Mouse (Mus musculus): ENCODE measurements around the gene Adck2. TPM values are rescaled to one million over a fixed set of nuclear protein-coding genes. Genes with fewer than 3 reads are reported as not detected.

Adck2 gene
- polyA plus RNA-seq, 1 experiment = 10.9 TPM

DNA sequence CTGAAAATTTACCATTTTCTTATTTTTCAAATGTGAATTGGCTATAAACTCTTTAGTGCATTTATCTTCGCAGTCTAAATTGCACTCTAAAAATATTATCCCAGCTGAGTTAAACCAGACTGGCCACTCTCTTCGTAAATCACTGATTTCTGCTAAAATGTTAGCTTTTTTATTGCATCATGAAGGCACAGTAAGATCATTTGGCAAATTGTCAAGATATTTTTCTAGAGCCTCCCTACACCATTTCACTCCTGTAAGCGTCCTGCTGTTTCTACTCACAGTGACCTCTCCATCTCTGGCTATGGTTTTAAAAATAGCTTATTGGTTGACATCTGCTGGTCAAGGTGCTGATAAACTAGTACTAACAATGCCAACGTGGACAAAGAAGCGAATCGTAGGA is 32.4 kb downstream of the Adck2 start:
- no peak for DNase-seq
- no peak for TF ChIP-seq CTCF (IDR thresholded peaks at IDR 0.05; ENCODE audit: insufficient read depth, low read length)
- TF ChIP-seq POLR2A (IDR thresholded peaks at IDR 0.05; ENCODE audit: borderline replicate concordance, extremely low read depth, low read depth, low read length) = no peak
- 58% methylated on average over 6 of the region's 6 CpGs for WGBS
- no peaks in the 10 kb centered on the region; the same call in 1 of the 2 replicates for H3K4me1 ChIP-seq (ENCODE audit: control insufficient read depth, insufficient read depth, low read length)
- H3K4me3 ChIP-seq (replicated peaks; ENCODE audit: extremely low read depth, low read depth, low read length) = no peak overlapping the region

DNA sequence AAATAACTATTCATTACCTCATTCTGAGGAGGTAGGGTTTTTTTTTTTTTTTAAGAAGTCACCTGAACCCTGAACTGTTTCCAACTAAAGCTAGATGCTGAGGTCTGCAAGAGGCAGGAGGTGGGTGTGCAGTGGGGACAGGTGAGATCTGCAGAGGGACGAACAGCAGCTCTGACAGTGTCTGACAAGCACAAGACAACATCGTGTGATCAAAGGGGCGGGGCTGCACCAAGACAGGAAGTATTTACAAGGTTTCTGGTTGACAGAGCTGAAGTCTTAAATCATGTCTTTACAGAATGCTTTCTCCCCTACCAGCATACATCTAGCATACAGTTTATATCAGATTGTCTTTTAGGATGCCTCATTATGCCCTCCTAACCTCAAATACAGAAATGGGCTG is 33.2 kb downstream of the Adck2 start:
- Histone ChIP-seq H3K4me1 (ENCODE audit: control insufficient read depth, insufficient read depth, low read length) (no peaks in the 10 kb centered on the region), H3K4me3 (replicated peaks; ENCODE audit: extremely low read depth, low read depth, low read length) (no peak overlapping the region)
- WGBS = 41% methylated on average over 3 of the region's 3 CpGs
- no peak for TF ChIP-seq POLR2A (IDR thresholded peaks at IDR 0.05; ENCODE audit: borderline replicate concordance, extremely low read depth, low read depth, low read length)
- no peak for TF ChIP-seq CTCF (IDR thresholded peaks at IDR 0.05; ENCODE audit: insufficient read depth, low read length)
- no peak for DNase-seq

DNA sequence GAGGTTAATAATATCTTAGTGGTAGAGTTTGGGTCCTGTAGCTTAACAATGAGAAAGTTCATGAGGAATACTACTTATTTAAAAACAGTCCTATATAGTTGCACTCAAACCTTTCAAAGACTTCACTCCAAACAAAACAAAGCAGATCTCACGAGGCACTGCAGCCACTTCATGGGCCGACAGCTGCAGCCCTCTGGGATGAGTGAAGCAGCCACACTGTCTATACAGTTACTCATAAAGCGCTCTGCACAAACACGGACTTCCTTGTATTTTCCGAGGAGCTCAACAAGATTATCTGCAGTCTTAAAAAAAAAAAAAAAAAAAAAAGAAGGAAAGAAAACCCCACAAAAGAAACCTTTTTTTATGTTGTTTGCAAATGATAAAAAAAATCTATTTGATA is 33.7 kb downstream of the Adck2 start:
- DNase-seq = no peak
- H3K4me1 ChIP-seq (ENCODE audit: control insufficient read depth, insufficient read depth, low read length) = no peaks in the 10 kb centered on the region
- H3K4me3 ChIP-seq (replicated peaks; ENCODE audit: extremely low read depth, low read depth, low read length) = no peak overlapping the region
- no peak for TF ChIP-seq CTCF (IDR thresholded peaks at IDR 0.05; ENCODE audit: insufficient read depth, low read length)
- TF ChIP-seq POLR2A (IDR thresholded peaks at IDR 0.05; ENCODE audit: borderline replicate concordance, extremely low read depth, low read depth, low read length) = no peak
- WGBS = 47% methylated on average over 5 of the region's 5 CpGs

DNA sequence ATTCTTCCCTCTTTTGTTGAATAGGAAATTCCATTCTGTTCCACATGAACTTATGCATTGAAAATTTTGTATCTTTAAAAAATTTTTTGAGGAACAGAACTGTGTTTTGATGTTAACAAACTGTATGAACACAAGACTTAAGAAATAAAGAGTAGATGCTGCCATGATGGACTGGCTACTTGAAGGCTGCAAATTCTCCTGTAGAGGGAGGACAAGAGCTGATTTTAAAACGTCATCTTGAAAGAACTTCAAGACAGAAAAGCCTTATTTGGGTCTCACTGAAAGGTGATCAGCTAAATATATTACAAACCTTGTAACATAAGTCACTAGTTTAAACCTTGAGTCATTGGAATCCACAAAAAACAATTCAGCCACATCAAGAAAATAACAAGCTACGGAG is 36.5 kb downstream of the Adck2 start:
- 63% methylated on average over 2 of the region's 2 CpGs for WGBS
- TF ChIP-seq POLR2A (IDR thresholded peaks at IDR 0.05; ENCODE audit: borderline replicate concordance, extremely low read depth, low read depth, low read length) (no peak), CTCF (IDR thresholded peaks at IDR 0.05; ENCODE audit: insufficient read depth, low read length) (no peak)
- H3K4me1 ChIP-seq (ENCODE audit: control insufficient read depth, insufficient read depth, low read length) = no peaks in the 10 kb centered on the region
- H3K4me3 ChIP-seq (replicated peaks; ENCODE audit: extremely low read depth, low read depth, low read length) = no peak overlapping the region
- DNase-seq = no peak

DNA sequence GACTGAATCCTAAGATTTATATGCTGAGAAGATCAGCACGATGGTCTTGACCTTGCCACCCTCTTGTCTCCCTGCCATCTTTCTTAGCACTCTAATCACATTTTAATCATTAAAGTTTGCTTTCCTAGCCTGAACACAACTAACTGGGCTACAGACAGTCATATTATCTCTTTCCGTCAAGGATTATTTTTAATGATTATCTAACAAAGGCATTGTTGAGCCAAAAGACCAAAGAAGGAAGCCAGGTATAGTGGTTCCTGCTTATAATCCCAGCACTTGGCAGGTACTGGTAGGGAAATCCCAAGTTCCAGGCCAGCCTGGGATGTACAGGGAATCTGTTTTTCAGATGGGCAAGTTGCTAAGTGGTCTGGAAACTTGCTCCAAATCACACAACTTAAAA is 37.6 kb downstream of the Adck2 start:
- 83% methylated on average over 2 of the region's 2 CpGs for WGBS
- no peaks in the 10 kb centered on the region for H3K4me1 ChIP-seq (ENCODE audit: control insufficient read depth, insufficient read depth, low read length)
- TF ChIP-seq CTCF (IDR thresholded peaks at IDR 0.05; ENCODE audit: insufficient read depth, low read length) (no peak), POLR2A (IDR thresholded peaks at IDR 0.05; ENCODE audit: borderline replicate concordance, extremely low read depth, low read depth, low read length) (no peak)
- no peak overlapping the region for H3K4me3 ChIP-seq (replicated peaks; ENCODE audit: extremely low read depth, low read depth, low read length)
- no peak for DNase-seq

Other genes starting within 250 kb of the Adck2 start
- 13.7 and 21.1 TPM in 2 replicates for gene Slc37a3, start 196.2 kb upstream of the Adck2 start, polyA plus RNA-seq (2012; rRNA removed)
- gene Rab19, start 192.7 kb upstream of the Adck2 start, polyA plus RNA-seq (2012; rRNA removed) = 3.6 and 5.2 TPM in 2 replicates
- 35.8 TPM in 2 replicates for gene Mkrn1, start 153.4 kb upstream of the Adck2 start, polyA plus RNA-seq (2012; rRNA removed)
- gene Dennd2a, start 16.0 kb upstream of the Adck2 start, polyA plus RNA-seq (2012; rRNA removed) = 21.3 and 22.9 TPM in 2 replicates
- gene Gm42420, start 11.9 kb downstream of the Adck2 start, polyA plus RNA-seq (2012; rRNA removed) = 0.66 TPM in 1 of 2 replicates, not detected in the other
- 162 and 200 TPM in 2 replicates for gene Ndufb2, start 18.7 kb downstream of the Adck2 start, polyA plus RNA-seq (2012; rRNA removed)
- gene Braf, start 151.6 kb downstream of the Adck2 start, polyA plus RNA-seq (2012; rRNA removed) = 7.7 and 14.6 TPM in 2 replicates
- 34.2 and 73.7 TPM in 2 replicates for gene Mrps33, start 237.1 kb downstream of the Adck2 start, polyA plus RNA-seq (2012; rRNA removed)

Measured in lung, adult 2 months (tissue).